Mouse (Mus musculus) ES-Bruce4 (cell line): ENCODE results near the gene Usp48. TPM values are rescaled to one million over a fixed set of nuclear protein-coding genes. Genes with fewer than 3 reads are reported as not detected.

Experiments
- H3K27ac ChIP-seq: 2 replicates; pipeline ENCODE4 v1.5.1; 2012; ENCODE audit warnings: low read length, inconsistent platforms; ENCODE audit not compliant: insufficient read depth
- H3K27me3 ChIP-seq: 2 replicates; pipeline ENCODE4 v1.6.1; 2012; ENCODE audit warnings: mild to moderate bottlenecking, low read length, inconsistent platforms; ENCODE audit not compliant: control insufficient read depth, poor library complexity, insufficient read depth, severe bottlenecking
- H3K36me3 ChIP-seq: 2 replicates; pipeline ENCODE4 v1.6.1; 2012; ENCODE audit warnings: inconsistent platforms, mild to moderate bottlenecking, low read length, moderate library complexity; ENCODE audit not compliant: control insufficient read depth, poor library complexity, insufficient read depth, severe bottlenecking
- H3K4me1 ChIP-seq: one replicate; pipeline ENCODE4 v1.8.1; 2011; ENCODE audit warnings: low read length; ENCODE audit not compliant: control insufficient read depth, insufficient read depth
- H3K4me3 ChIP-seq: 2 replicates; pipeline ENCODE4 v1.5.1; 2011; ENCODE audit warnings: low read depth, mild to moderate bottlenecking, low read length
- H3K9ac ChIP-seq: 2 replicates; pipeline ENCODE4 v1.6.1; 2012; ENCODE audit warnings: low read depth, mild to moderate bottlenecking, inconsistent platforms; ENCODE audit not compliant: poor library complexity, severe bottlenecking
- H3K9me3 ChIP-seq: replicated peaks from 2 replicates; pipeline ENCODE4 v1.6.1; 2012; ENCODE audit warnings: mild to moderate bottlenecking, low read length, inconsistent platforms; ENCODE audit not compliant: control insufficient read depth, poor library complexity, insufficient read depth, severe bottlenecking
- CTCF ChIP-seq: IDR thresholded peaks from one replicate; pipeline ENCODE4 v1.8.1; 2011; ENCODE audit warnings: low read depth, low read length
- EP300 ChIP-seq: IDR thresholded peaks from 2 replicates; pipeline ENCODE4 v1.6.1; 2011; ENCODE audit warnings: low read depth, low read length; ENCODE audit not compliant: insufficient read depth
- POLR2A ChIP-seq: IDR thresholded peaks from one replicate; pipeline ENCODE4 v1.8.1; 2011; ENCODE audit warnings: low read length; ENCODE audit not compliant: insufficient read depth
- polyA plus RNA-seq: library from polyadenylated mRNA; stranded (reverse); fragments of >200 nt; gene quantifications from 2 replicates; pipeline ENCODE4 v1.2.4, GENCODE M21; 2011; ENCODE audit warnings: low read depth; ENCODE audit not compliant: missing spikeins, insufficient read depth, insufficient read length

The Usp48 gene
- polyA plus RNA-seq, 1 experiment = 401 TPM

GRCm38 (mm10) chr4:137680721-137681120, 87.2 kb downstream of the Usp48 start:
- H3K4me1 ChIP-seq = peaks cover 3% of the 10 kb centered on the region
- no peaks in the 10 kb centered on the region for H3K36me3 ChIP-seq
- no peak overlapping the region for H3K4me3 ChIP-seq
- TF ChIP-seq EP300 (no peak), POLR2A (no peak), CTCF (no peak)
- H3K9me3 ChIP-seq = no peaks in the 10 kb centered on the region
- H3K27ac ChIP-seq = no peak overlapping the region
- no peaks in the 10 kb centered on the region for H3K27me3 ChIP-seq
- no peak overlapping the region for H3K9ac ChIP-seq

GRCm38 (mm10) chr4:137681408-137682104, 88.0 kb downstream of the Usp48 start:
- H3K27ac ChIP-seq = no peak overlapping the region
- TF ChIP-seq EP300 (no peak), CTCF (no peak), POLR2A (no peak)
- H3K4me1 ChIP-seq = peaks cover 3% of the 10 kb centered on the region
- H3K36me3 ChIP-seq = no peaks in the 10 kb centered on the region
- no peaks in the 10 kb centered on the region for H3K9me3 ChIP-seq
- peak overlapping the region; percentile 45 for H3K4me3 ChIP-seq
- H3K9ac ChIP-seq = peak overlapping the region; percentile 52
- H3K27me3 ChIP-seq = no peaks in the 10 kb centered on the region

- Histone ChIP-seq H3K4me3 (no peak overlapping the region), H3K4me1 (peaks cover 3% of the 10 kb centered on the region), H3K9me3 (no peaks in the 10 kb centered on the region), H3K27ac (no peak overlapping the region), H3K36me3 (no peaks in the 10 kb centered on the region), H3K9ac (no peak overlapping the region), H3K27me3 (no peaks in the 10 kb centered on the region)
- no peak for TF ChIP-seq POLR2A
- peak; percentile 93 for TF ChIP-seq CTCF
Observed at GRCm38 (mm10) chr4:137682961-137683453, 89.5 kb downstream of the Usp48 start.

GRCm38 (mm10) chr4:137684830-137685343, 91.3 kb downstream of the Usp48 start:
- TF ChIP-seq POLR2A (no peak), EP300 (peak; percentile 65; the same call in 1 of the 2 replicates)
- Histone ChIP-seq H3K9me3 (no peaks in the 10 kb centered on the region), H3K4me3 (no peak overlapping the region), H3K36me3 (no peaks in the 10 kb centered on the region), H3K27me3 (no peaks in the 10 kb centered on the region), H3K9ac (no peak overlapping the region), H3K4me1 (peaks cover 3% of the 10 kb centered on the region), H3K27ac (no peak overlapping the region)

- no peak overlapping the region for H3K4me3 ChIP-seq
- no peak overlapping the region for H3K27ac ChIP-seq
- no peak for TF ChIP-seq CTCF
- no peak for TF ChIP-seq EP300
- TF ChIP-seq POLR2A = no peak
- H3K9ac ChIP-seq = no peak overlapping the region
- H3K9me3 ChIP-seq = no peaks in the 10 kb centered on the region
- no peaks in the 10 kb centered on the region for H3K27me3 ChIP-seq
- peaks cover 3% of the 10 kb centered on the region for H3K4me1 ChIP-seq
- H3K36me3 ChIP-seq = no peaks in the 10 kb centered on the region
Observed at GRCm38 (mm10) chr4:137686303-137686702, 92.7 kb downstream of the Usp48 start.

- H3K4me3 ChIP-seq = no peak overlapping the region
- no peaks in the 10 kb centered on the region for H3K9me3 ChIP-seq
- H3K4me1 ChIP-seq = peaks cover 5% of the 10 kb centered on the region
- no peak overlapping the region for H3K27ac ChIP-seq
- no peaks in the 10 kb centered on the region for H3K27me3 ChIP-seq
- H3K36me3 ChIP-seq = no peaks in the 10 kb centered on the region
- H3K9ac ChIP-seq = no peak overlapping the region
- TF ChIP-seq EP300 = no peak
- no peak for TF ChIP-seq CTCF
- no peak for TF ChIP-seq POLR2A
Observed at GRCm38 (mm10) chr4:137687234-137687825, 93.8 kb downstream of the Usp48 start.
